Mouse (Mus musculus): ENCODE measurements around the gene Zfp456.
"Not testable (repeated sequence)": the region's sequence is repeated elsewhere in the genome, so short reads cannot be mapped to it uniquely, and the experiment has no call there.

Gene Zfp456

DNA sequence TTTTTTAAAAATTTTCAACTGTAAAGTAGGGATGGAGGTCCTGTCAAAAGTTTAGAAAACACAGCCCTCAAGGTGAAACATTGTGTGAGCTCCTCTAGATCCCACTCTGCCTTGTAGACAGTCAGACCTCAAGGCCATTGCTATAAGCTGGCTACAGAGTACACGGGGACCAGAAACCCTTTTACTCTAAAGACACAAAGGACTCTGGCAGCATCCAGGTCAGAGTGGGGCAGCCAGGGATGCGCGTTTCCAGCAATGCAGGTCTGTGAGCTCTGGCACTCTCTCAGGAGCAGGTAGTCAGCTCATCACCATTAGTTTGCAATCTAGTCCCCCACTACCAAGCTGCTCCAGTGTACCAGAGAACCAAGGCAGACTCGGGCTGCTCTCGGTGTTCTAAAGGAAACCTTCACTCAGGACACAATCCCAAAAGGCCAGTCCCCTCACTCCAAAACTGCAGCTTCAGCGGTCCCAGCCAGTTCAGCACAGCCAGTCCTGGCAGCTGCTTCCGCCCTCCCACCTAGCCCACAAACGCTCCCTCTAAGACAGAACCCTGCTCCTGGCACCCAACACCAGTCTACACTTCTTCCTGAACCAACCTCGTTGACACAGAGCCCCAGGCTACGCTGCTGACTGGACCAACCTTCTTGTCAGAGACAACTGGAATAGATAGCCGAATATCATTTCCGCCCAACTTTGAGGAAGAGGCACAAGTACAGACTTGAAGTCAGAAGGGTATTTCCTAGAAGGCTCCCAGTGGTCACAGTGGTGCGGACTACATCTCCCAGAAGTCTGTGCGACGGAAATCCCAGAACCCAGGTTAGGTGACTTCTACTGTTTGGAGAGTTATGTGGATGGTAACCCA, at the start of gene Zfp456, which contains the start of gene Gm28041:
Zfp456 (minus strand) TSS at position 761 of the 862 bp plus-strand sequence.
Gm28041 (minus strand) TSS at position 684 of the 862 bp plus-strand sequence.
- in situ Hi-C loops (cut with MboI; ENCODE audit: low pct_unique_long_range_greater_than_20kb in 1 of 2, low sequenced_read_pairs in 2 of 2, unreplicated experiment in 1 of 2), result loop anchor here in 1 of 2 experiments (10.0 kb wide), 1 partner anchor 210 kb away; no protein-coding TSS in a partner anchor

GRCm38 (mm10) chr13:67422532-67422931, 46.9 kb upstream of the Zfp456 start:
- in situ Hi-C loops (cut with MboI; ENCODE audit: low pct_unique_long_range_greater_than_20kb in 1 of 2, low sequenced_read_pairs in 2 of 2, unreplicated experiment in 1 of 2), result not testable (repeated sequence)

GRCm38 (mm10) chr13:67421207-67421857, 45.7 kb upstream of the Zfp456 start, which contains the start of gene Zfp459:
Gene Zfp459, minus strand, starts transcription at chr13:67421418.
- in situ Hi-C loops (cut with MboI; ENCODE audit: low pct_unique_long_range_greater_than_20kb in 1 of 2, low sequenced_read_pairs in 2 of 2, unreplicated experiment in 1 of 2), result no loop called here

DNA sequence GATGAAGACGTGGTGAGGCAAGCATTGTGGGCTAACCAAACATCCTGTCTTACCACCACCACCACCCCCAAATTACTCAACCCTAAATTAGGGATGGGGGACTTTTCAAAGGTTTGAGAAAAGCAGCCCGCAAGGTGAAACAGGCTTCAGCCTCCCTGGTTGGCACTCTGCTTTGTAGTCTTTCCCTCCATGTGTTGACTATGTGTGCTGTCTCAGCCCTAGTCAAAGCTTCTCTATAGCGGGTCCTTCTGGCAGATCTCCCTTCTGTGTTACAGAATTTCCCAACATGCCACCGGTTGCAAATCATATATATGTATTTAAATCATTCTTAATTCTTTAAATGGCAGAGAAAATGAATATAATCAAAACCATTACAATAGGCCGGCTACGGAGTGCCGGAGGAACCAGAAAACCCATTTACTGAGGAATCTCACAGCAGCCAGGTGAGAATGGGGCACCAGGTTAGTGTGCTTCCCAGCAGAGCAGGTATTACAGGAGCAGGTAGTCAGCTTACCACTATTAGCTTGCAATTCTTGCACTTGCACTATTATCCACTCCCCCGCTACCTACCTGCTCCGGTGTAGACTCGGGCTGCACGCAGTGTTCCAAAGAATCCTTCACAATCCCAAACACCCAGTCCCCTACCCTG, 45.1 kb upstream of the Zfp456 start:
- in situ Hi-C loops (cut with MboI; ENCODE audit: low pct_unique_long_range_greater_than_20kb in 1 of 2, low sequenced_read_pairs in 2 of 2, unreplicated experiment in 1 of 2), result no loop called here

- in situ Hi-C loops (cut with MboI; ENCODE audit: low pct_unique_long_range_greater_than_20kb in 1 of 2, low sequenced_read_pairs in 2 of 2, unreplicated experiment in 1 of 2), result no loop called here
Measured at GRCm38 (mm10) chr13:67416811-67417210, 41.2 kb upstream of the Zfp456 start.

GRCm38 (mm10) chr13:67415759-67416158, 40.1 kb upstream of the Zfp456 start:
- in situ Hi-C loops (cut with MboI; ENCODE audit: low pct_unique_long_range_greater_than_20kb in 1 of 2, low sequenced_read_pairs in 2 of 2, unreplicated experiment in 1 of 2), result no loop called here

DNA sequence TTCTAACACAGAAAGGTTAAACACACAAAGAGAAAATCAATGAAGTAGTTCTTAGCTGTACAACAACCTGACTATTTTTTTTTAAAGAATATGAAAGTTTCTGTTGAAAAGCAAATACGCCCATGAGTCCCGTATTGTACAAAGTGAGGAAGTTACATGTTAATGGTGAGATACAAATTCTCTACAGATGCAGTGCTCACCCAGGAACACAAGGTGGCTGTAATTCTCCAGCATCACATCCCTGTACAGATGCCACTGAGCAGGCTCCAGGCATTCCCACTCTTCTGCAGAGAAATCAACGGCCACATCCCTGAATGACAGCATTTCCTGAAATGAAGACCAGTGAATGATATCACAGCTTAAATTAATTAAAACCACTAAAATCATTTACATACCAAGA, 38.0 kb upstream of the Zfp456 start:
- in situ Hi-C loops (cut with MboI; ENCODE audit: low pct_unique_long_range_greater_than_20kb in 1 of 2, low sequenced_read_pairs in 2 of 2, unreplicated experiment in 1 of 2), result not testable (repeated sequence)

GRCm38 (mm10) chr13:67399183-67399903, 23.7 kb upstream of the Zfp456 start, which contains the start of gene Zfp429:
Gene Zfp429, minus strand, starts transcription at chr13:67399819.
- in situ Hi-C loops (cut with MboI; ENCODE audit: low pct_unique_long_range_greater_than_20kb in 1 of 2, low sequenced_read_pairs in 2 of 2, unreplicated experiment in 1 of 2), result not testable (repeated sequence)

DNA sequence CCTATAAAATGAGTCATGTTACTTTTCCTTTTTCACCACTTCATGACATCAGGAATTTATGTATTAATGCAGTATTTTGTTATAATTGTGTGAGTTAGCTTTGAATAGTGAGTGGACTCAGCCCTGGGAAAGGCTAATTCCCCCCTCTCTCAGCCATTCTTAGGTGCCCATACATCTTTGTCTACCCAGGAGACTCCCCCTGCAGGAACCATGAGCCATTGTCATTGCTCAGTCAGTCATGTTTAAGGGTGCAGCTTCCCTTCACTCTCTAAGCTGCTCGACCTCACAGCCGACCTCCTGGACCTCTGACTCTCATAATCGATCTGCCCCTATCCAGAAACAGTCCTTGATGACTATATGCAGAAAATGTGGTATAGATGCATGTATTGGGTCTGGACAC, 645 bp upstream of the Zfp456 start:
- in situ Hi-C loops (cut with MboI; ENCODE audit: low pct_unique_long_range_greater_than_20kb in 1 of 2, low sequenced_read_pairs in 2 of 2, unreplicated experiment in 1 of 2), result loop anchor here in 1 of 2 experiments (10.0 kb wide), 1 partner anchor 211 kb away; no protein-coding TSS in a partner anchor

- in situ Hi-C loops (cut with MboI; ENCODE audit: low pct_unique_long_range_greater_than_20kb in 1 of 2, low sequenced_read_pairs in 2 of 2, unreplicated experiment in 1 of 2), result loop anchor here in 1 of 2 experiments (5.0 kb wide), 1 partner anchor 42 kb away; no protein-coding TSS in a partner anchor
Measured at GRCm38 (mm10) chr13:67360131-67360744, 15.4 kb downstream of the Zfp456 start, which contains the start of the genes Gm28044 and Zfp953. Gene Gm28044, minus strand, starts transcription at chr13:67360536. Gene Zfp953, minus strand, starts transcription at chr13:67360605.

DNA sequence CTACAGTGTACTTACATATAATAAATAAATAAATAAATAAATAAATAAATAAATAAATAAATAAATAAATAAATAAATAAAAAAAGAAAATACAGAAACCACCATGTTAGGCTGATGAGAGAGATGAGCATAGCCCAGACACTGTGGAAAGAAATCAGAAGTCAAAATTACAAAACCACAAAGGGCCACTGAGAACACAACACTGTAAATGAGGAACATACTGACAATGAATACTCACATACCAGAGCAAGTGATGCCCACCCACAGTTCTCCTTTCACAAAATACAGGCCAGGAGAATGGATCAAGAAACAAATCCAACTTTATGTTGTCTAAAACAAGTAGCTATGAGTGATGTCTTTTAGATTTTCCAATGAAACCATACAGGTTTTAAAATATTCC, 23.8 kb downstream of the Zfp456 start:
- in situ Hi-C loops (cut with MboI; ENCODE audit: low pct_unique_long_range_greater_than_20kb in 1 of 2, low sequenced_read_pairs in 2 of 2, unreplicated experiment in 1 of 2), result no loop called here

- in situ Hi-C loops (cut with MboI; ENCODE audit: low pct_unique_long_range_greater_than_20kb in 1 of 2, low sequenced_read_pairs in 2 of 2, unreplicated experiment in 1 of 2), result no loop called here
Measured at GRCm38 (mm10) chr13:67343422-67343821, 32.2 kb downstream of the Zfp456 start.

- in situ Hi-C loops (cut with MboI; ENCODE audit: low pct_unique_long_range_greater_than_20kb in 1 of 2, low sequenced_read_pairs in 2 of 2, unreplicated experiment in 1 of 2), result no loop called here
Measured at GRCm38 (mm10) chr13:67332877-67333276, 42.7 kb downstream of the Zfp456 start.

- in situ Hi-C loops (cut with MboI; ENCODE audit: low pct_unique_long_range_greater_than_20kb in 1 of 2, low sequenced_read_pairs in 2 of 2, unreplicated experiment in 1 of 2), result no loop called here
Measured at GRCm38 (mm10) chr13:67332019-67332724, 43.4 kb downstream of the Zfp456 start, which contains the start of gene Zfp595. Gene Zfp595, minus strand, starts transcription at chr13:67332570.

Data from mouse embryonic stem cell (cell line).